Mouse (Mus musculus): ENCODE data around the gene Sectm1b.
A peak's percentile ranks its signal among the peaks of the same experiment; 100 is the strongest.

Gene Sectm1b

GRCm38 (mm10) chr11:121024163-121024562, 39.2 kb downstream of the Sectm1b start:
- DNase-seq (ENCODE audit: low spot score): no peak

- DNase-seq (ENCODE audit: low spot score): no peak
Measured at GRCm38 (mm10) chr11:121019501-121019900, 43.9 kb downstream of the Sectm1b start.

GRCm38 (mm10) chr11:121017703-121018102, 45.7 kb downstream of the Sectm1b start:
- peak; percentile 72 for DNase-seq (ENCODE audit: low spot score)

- no peak for DNase-seq (ENCODE audit: low spot score)
Measured at GRCm38 (mm10) chr11:121015472-121015871, 47.9 kb downstream of the Sectm1b start.

- DNase-seq (ENCODE audit: low spot score): peak; percentile 15
Measured at GRCm38 (mm10) chr11:121014896-121015300, 48.5 kb downstream of the Sectm1b start.

GRCm38 (mm10) chr11:121013656-121014055, 49.7 kb downstream of the Sectm1b start:
- DNase-seq (ENCODE audit: low spot score): no peak

GRCm38 (mm10) chr11:121010044-121010755, 53.2 kb downstream of the Sectm1b start:
- DNase-seq (ENCODE audit: low spot score): no peak

- DNase-seq (ENCODE audit: low spot score): no peak
Measured at GRCm38 (mm10) chr11:121006184-121006583, 57.2 kb downstream of the Sectm1b start.

GRCm38 (mm10) chr11:121004281-121004680, 59.1 kb downstream of the Sectm1b start:
- no peak for DNase-seq (ENCODE audit: low spot score)
